Mouse (Mus musculus) embryonic stem cell, embryonic (primary cell): ENCODE results near the gene Slc2a13.

Experiments
- CTCF ChIA-PET, 4 experiments: fragments of 300-600 bp in 2 of 4; fragments of 350-600 bp in 2 of 4; sonication (Branson Sonifier 250); formaldehyde crosslinking; loops; one replicate each; lab custom pipeline; 2022; ENCODE audit warnings: inconsistent platforms in 2 of 4; lab: Charles Lee
- POLR2A ChIA-PET, 4 experiments: fragments of 300-600 bp in 2 of 4; fragments of 350-600 bp in 2 of 4; sonication (Branson Sonifier 250); formaldehyde crosslinking; loops; one replicate each; lab custom pipeline; 2022; ENCODE audit warnings: antibody characterized with exemption in 4 of 4, inconsistent platforms in 1 of 4; lab: Charles Lee

Gene Slc2a13

DNA sequence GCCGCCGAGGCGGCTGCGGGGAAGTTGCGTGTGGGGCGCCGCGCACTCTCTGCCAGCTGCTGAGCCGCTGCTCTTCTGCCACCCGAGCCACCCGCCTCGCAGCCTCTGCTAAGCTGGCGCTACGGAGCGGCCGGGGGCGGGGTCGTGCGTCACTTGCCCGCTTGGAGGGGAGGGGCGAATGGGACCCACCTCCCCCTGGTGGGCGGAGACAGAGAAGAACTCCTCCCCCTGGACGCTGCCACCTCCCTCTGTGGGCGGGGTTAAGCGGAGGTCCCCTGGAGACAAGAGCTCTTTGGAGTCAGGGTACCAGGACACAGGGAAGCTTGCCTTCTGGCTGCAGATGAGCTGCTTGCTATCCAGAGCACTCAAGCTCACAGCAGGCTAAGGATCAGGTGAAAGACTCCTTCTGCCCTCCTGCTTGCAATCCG, at the start of gene Slc2a13:
Gene Slc2a13 (minus strand): TSS at position 151 of the 428 bp plus-strand sequence.
- POLR2A ChIA-PET, result interaction anchor here in 2 of 4 experiments (0.8 to 2.3 kb wide), 9 partner anchors 10 to 199 kb away, joined by 3 to 10 read pairs (median 4); no protein-coding TSS in a partner anchor
- CTCF ChIA-PET, result interaction anchor here (0.5 to 1.0 kb wide), 6 partner anchors 11 to 566 kb away, joined by 3 to 4 read pairs (median 3); no protein-coding TSS in a partner anchor

GRCm38 (mm10) chr15:91616016-91616415, 43.0 kb upstream of the Slc2a13 start:
- CTCF ChIA-PET, result no interaction called here

DNA sequence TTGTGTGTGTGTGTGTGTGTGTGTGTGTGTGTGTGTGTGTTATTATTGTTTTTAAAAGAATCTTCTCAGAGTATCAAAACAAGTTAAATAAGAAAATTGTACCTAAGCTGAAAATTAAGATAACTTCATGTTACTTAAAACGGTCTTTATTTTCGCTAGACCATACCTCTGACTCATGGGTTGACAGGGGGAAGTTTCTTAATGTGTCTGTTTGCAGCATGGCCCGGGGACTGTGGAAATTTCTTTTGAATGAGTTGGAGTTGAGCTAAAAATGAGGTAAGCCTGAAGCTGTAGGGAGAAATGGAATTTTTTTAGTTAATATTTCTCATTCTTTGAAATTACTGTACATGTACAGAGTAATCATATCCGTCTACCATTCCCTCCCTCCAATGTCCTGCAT, 42.5 kb upstream of the Slc2a13 start:
- POLR2A ChIA-PET, result no interaction called here
- CTCF ChIA-PET, result no interaction called here

More at GRCm38 (mm10) chr15:91616016-91616415, 43.0 kb upstream of the Slc2a13 start:
- POLR2A ChIA-PET, result no interaction called here

GRCm38 (mm10) chr15:91613981-91614665, 41.1 kb upstream of the Slc2a13 start:
- POLR2A ChIA-PET, result no interaction called here
- CTCF ChIA-PET, result no interaction called here

GRCm38 (mm10) chr15:91609713-91610112, 36.7 kb upstream of the Slc2a13 start:
- ChIA-PET POLR2A (interaction anchor here in 2 of 4 experiments (0.8 to 1.2 kb wide), 3 partner anchors 37 to 143 kb away, joined by 3 to 5 read pairs (median 4); partner anchors contain the start of gene Slc2a13 (in 1 of the 2)), CTCF (interaction anchor here (0.6 to 1.8 kb wide), 14 partner anchors 9 to 162 kb away, joined by 3 to 17 read pairs (median 4); no protein-coding TSS in a partner anchor)

DNA sequence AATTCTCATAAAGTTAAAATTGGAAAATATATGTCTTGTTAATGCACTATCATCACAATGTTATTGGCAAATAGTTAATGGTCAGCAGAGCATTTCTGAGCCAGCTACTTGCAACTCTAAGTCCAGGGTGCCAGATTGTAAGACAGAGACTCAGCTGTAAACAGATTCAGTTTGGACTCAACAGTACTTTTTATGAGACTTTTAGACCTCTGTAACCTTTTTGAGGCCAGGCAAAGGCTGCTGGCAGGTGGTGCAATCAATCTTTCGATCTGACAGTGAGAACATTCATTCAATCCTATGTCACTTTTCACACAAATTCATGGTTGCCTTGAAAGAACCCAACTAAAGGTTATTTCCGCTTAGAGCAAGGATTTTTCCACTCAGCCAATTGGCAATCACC, 35.8 kb upstream of the Slc2a13 start:
- CTCF ChIA-PET, result interaction anchor here in 2 of 4 experiments (0.5 to 1.2 kb wide), 4 partner anchors 15 to 126 kb away, joined by 3 to 17 read pairs (median 5); no protein-coding TSS in a partner anchor
- POLR2A ChIA-PET, result interaction anchor here in 2 of 4 experiments (1.1 to 1.2 kb wide), 2 partner anchors 36 kb away, joined by 4 to 5 read pairs; partner anchors contain the start of gene Slc2a13 (in 1 of the 2)

- ChIA-PET CTCF (no interaction called here), POLR2A (no interaction called here)
Observed at GRCm38 (mm10) chr15:91601197-91601596, 28.1 kb upstream of the Slc2a13 start.

DNA sequence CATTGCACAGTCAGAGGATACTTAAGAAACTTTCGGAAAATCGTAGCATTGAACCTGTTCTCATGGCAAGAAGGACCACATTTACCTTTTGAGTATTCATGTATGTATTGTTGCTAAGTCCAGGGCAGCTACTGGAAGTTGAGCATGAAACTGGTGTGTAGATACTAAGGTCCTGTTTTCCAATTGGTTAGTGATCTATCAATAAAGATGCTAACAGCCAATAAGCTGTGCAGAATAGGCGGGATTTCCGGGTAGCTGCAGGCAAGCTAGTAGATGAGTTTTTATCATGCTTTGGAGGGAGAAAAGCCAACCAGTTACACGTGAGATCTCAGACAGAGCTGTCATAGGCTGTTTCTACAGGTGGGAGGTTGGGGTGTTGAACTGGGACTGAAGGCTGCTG, 24.2 kb upstream of the Slc2a13 start:
- POLR2A ChIA-PET, result interaction anchor here in 1 of 4 experiments (0.7 kb wide), 1 partner anchor 1437 kb away, joined by 4 read pairs; no protein-coding TSS in a partner anchor

GRCm38 (mm10) chr15:91574492-91574891, 1.4 kb upstream of the Slc2a13 start:
- POLR2A ChIA-PET, result no interaction called here
- CTCF ChIA-PET, result interaction anchor here (0.6 to 1.0 kb wide), 12 partner anchors 12 to 1701 kb away, joined by 3 to 4 read pairs (median 4); no protein-coding TSS in a partner anchor

More for the DNA sequence above, 24.2 kb upstream of the Slc2a13 start:
- CTCF ChIA-PET, result interaction anchor here in 2 of 4 experiments (1.3 to 1.6 kb wide), 2 partner anchors 12 kb away, joined by 3 read pairs; no protein-coding TSS in a partner anchor

DNA sequence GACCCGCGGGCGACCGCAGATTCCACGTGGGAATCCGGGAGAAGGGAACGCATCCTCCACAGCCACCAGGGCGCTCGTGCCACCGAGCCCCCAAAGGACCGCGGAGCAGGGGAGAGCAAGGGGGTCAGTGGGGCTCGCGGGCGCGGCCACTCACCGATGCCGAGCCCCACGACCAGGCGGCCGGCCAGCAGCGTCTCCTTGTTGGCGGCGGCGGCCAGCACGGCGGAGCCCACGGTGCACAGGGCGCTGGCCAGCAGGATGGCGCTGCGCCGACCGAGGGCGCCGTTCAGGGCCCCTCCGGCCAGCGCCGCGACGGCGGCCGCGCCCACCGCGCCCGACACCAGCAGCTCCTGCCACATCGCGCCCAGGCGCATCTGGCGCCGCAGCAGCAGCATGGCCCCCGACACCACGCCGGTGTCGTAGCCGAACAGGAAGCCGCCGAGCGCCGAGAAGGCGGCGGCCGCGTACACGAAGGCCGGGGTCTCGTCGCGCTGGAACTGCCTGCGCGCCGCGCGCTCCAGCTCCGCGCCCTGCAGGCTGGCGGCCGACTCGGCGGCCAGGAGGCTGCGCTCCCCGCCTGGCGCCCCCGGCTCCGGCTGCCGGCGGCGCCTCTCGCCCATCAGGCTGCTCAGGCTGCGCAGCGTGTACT, 516 bp downstream of the Slc2a13 start:
- ChIA-PET CTCF (interaction anchor here (0.5 to 1.0 kb wide), 6 partner anchors 10 to 565 kb away, joined by 3 to 4 read pairs (median 3); no protein-coding TSS in a partner anchor), POLR2A (interaction anchor here in 2 of 4 experiments (0.8 to 2.3 kb wide), 11 partner anchors 10 to 199 kb away, joined by 3 to 10 read pairs (median 4); no protein-coding TSS in a partner anchor)

GRCm38 (mm10) chr15:91571981-91572380, 1.1 kb downstream of the Slc2a13 start:
- ChIA-PET POLR2A (interaction anchor here in 2 of 4 experiments (0.8 to 2.3 kb wide), 7 partner anchors 9 to 101 kb away, joined by 3 to 10 read pairs (median 4); no protein-coding TSS in a partner anchor), CTCF (no interaction called here)

GRCm38 (mm10) chr15:91566784-91567183, 6.3 kb downstream of the Slc2a13 start:
- ChIA-PET POLR2A (no interaction called here), CTCF (no interaction called here)

- CTCF ChIA-PET, result no interaction called here
- POLR2A ChIA-PET, result interaction anchor here in 1 of 4 experiments (1.4 kb wide), 1 partner anchor 12 kb away, joined by 3 read pairs; no protein-coding TSS in a partner anchor
Observed at GRCm38 (mm10) chr15:91565025-91565605, 7.9 kb downstream of the Slc2a13 start.

DNA sequence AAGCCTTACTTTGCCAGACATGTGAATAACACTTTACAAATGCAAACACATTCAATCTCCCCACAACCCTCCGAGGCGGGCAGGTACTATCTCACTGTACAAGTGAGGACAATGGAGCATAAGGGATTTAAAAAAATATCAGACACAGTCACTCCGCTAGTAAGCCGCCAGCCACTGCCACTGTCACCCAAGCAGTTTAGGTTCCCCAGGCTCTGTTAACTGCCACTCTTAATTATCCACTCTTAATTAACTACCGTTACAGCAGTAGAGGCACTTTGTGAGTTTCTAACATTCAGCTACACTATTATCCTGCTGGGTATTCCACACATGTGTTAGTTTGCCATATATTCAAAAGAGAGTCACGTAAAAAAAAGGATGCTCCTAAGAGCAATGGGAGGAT, 11.3 kb downstream of the Slc2a13 start:
- CTCF ChIA-PET, result interaction anchor here in 2 of 4 experiments (0.5 to 1.1 kb wide), 3 partner anchors 12 to 256 kb away, joined by 3 to 4 read pairs (median 3); partner anchors contain the start of gene Slc2a13 (in 1 of the 2)

DNA sequence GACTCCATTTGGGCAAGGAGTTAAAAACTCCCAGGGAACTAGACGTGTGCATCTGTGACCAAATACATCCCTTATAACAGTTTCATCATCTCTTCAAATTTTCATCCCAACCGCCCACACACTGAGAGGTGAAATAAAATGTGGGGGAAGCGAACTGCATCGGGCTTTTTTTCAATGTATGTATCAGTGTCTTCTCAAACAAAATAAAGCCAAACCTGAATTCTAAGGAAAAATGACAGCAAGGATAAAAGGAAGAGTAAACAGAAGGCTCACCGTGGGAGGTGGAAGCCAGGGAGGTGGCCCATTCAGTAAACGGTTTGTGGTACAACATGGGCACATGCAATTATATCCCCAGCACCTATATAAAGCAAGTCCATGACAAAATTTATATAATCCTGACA, 17.7 kb downstream of the Slc2a13 start:
- ChIA-PET POLR2A (no interaction called here), CTCF (no interaction called here)

More for the DNA sequence above, 11.3 kb downstream of the Slc2a13 start:
- POLR2A ChIA-PET, result interaction anchor here in 1 of 4 experiments (1.8 to 2.4 kb wide), 2 partner anchors 11 kb away, joined by 9 to 10 read pairs; partner anchors contain the start of gene Slc2a13

- CTCF ChIA-PET, result interaction anchor here in 2 of 4 experiments (0.6 to 0.7 kb wide), 2 partner anchors 22 to 162 kb away, joined by 3 to 8 read pairs; no protein-coding TSS in a partner anchor
- POLR2A ChIA-PET, result no interaction called here
Observed at GRCm38 (mm10) chr15:91548586-91549268, 24.3 kb downstream of the Slc2a13 start.

DNA sequence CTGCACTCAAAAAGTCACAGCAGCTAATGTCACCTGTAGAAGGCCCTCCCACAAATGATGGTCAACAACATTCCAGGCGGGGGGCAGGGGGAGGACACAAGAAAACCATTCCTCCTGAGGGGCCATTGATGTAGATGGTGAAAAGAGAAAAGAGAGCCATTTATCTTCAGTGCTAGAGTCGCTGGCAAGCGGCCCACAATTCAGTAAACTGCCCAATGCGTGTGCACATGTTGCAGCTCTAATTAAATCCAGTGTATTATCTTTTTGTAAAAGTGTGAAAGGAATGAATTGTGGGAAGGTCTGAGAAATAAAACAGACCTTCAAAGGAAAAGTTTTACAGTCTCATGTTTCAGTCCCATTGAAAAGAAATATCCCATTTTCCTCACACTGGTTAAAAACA, 28.5 kb downstream of the Slc2a13 start:
- ChIA-PET POLR2A (no interaction called here), CTCF (no interaction called here)

GRCm38 (mm10) chr15:91538439-91538838, 34.6 kb downstream of the Slc2a13 start:
- CTCF ChIA-PET, result no interaction called here
- POLR2A ChIA-PET, result no interaction called here
